Mouse (Mus musculus) intestine, embryonic 16.5 days (tissue): ENCODE measurements at regions not wholly inside any gene's neighbourhood (a gene's known extent, or its start where the extent isn't known, plus 50 kb on each side); places are given as distances from the start of the nearest gene placed in this dataset.

Source experiments
- ATAC-seq: fragments of 200-750 bp; cut with Nextera tagmentation; 2 replicates; pipeline ENCODE4 v1.8.0; 2017; ENCODE audit warnings: moderate TSS enrichment, moderate library complexity
- H3K27ac ChIP-seq: fragments of 300-500 bp; sonication (generic); 2 replicates; pipeline ENCODE4 v1.5.1; 2014; ENCODE audit warnings: mild to moderate bottlenecking, low read length
- H3K27me3 ChIP-seq: fragments of 300-500 bp; sonication (generic); replicated peaks from 2 replicates; pipeline ENCODE4 v1.6.1; 2014; ENCODE audit warnings: low read length, control low read depth, mixed read lengths; ENCODE audit not compliant: control insufficient read depth, insufficient read depth
- H3K36me3 ChIP-seq: fragments of 300-500 bp; sonication (generic); 2 replicates; pipeline ENCODE4 v1.6.1; 2014; ENCODE audit warnings: low read length, control low read depth; ENCODE audit not compliant: control insufficient read depth, insufficient read depth
- H3K4me1 ChIP-seq: fragments of 300-500 bp; sonication (generic); 2 replicates; pipeline ENCODE4 v1.6.1; 2014; ENCODE audit warnings: low read length, control low read depth, mixed read lengths; ENCODE audit not compliant: control insufficient read depth, insufficient read depth
- H3K4me2 ChIP-seq: fragments of 300-500 bp; sonication (generic); 2 replicates; pipeline ENCODE4 v1.6.1; 2014; ENCODE audit warnings: low read depth, low read length, control low read depth
- H3K4me3 ChIP-seq: fragments of 300-500 bp; sonication (generic); 2 replicates; pipeline ENCODE4 v1.5.1; 2014; ENCODE audit warnings: mild to moderate bottlenecking, low read length
- H3K9ac ChIP-seq: fragments of 300-500 bp; sonication (generic); 2 replicates; pipeline ENCODE4 v1.6.1; 2014; ENCODE audit warnings: low read depth, low read length
- H3K9me3 ChIP-seq: fragments of 300-500 bp; sonication (generic); 2 replicates; pipeline ENCODE4 v1.6.1; 2016; ENCODE audit warnings: low read length, control low read depth; ENCODE audit not compliant: control insufficient read depth
- WGBS: fragments of 180-500 bp; shearing (Covaris S2); extraction: QIAGEN DNeasy Blood & Tissue Kit; methylation state at CpG from one replicate; pipeline ENCODE4 v1.1.7; 2014; 5-methylcytosine and 5-hydroxymethylcytosine counted together

DNA sequence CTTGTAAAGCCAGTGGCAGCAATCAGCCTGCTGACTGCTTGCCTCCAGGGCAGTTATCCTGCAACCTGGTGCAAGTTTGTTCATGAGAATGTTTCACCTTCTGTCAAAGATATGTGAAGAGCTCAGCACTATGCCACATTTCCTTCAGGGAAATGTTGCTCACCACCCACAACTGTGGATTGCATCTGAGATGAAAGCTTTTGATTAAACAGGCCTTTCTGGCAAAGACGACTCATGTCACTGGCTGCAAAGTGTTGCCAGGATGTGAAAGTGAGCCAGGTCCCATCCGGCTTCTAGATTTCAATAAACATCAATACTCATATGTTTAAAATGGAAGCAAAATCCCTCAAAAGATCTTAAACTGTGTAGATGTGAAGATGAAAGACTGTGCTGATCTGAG lies 2121.0 kb downstream of the Gm37988 start:
- WGBS = 67% methylated on average over 2 of the region's 2 CpGs
- Histone ChIP-seq H3K9me3 (no peaks in the 10 kb centered on the region), H3K4me1 (no peaks in the 10 kb centered on the region), H3K4me2 (no peak overlapping the region), H3K27me3 (no peaks in the 10 kb centered on the region), H3K36me3 (no peaks in the 10 kb centered on the region), H3K4me3 (no peak overlapping the region), H3K9ac (no peak overlapping the region), H3K27ac (no peak overlapping the region)
- ATAC-seq = no peak

DNA sequence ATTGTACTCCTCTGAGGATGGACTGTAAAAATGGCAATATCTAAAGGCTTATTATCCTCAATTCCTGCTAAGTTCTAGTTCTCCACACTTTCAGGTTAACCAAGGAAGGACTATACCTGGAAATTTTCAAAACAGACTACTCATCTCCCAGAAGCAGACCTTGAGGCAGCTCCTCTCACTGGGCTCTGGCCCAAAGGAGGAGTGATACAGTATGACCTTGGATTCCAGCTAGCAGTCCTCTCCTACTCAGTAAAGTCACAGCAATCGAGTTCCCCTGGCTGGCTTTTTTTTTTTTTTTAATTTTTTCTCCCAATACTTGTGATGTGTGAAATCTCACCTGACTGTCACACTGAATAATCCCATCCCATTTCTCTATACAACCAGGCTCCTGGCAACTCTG lies 2124.2 kb downstream of the Gm37988 start:
- no peak overlapping the region for H3K4me3 ChIP-seq
- no peak overlapping the region for H3K27ac ChIP-seq
- H3K4me2 ChIP-seq = no peak overlapping the region
- H3K36me3 ChIP-seq = no peaks in the 10 kb centered on the region
- ATAC-seq = no peak
- no peaks in the 10 kb centered on the region for H3K4me1 ChIP-seq
- no peaks in the 10 kb centered on the region for H3K9me3 ChIP-seq
- WGBS = 48% methylated on average over 1 of the region's 1 CpGs
- H3K27me3 ChIP-seq = no peaks in the 10 kb centered on the region
- no peak overlapping the region for H3K9ac ChIP-seq

GRCm38 (mm10) chr1:6969838-6970237 lies 2162.1 kb downstream of the Gm37988 start:
- H3K27me3 ChIP-seq = no peaks in the 10 kb centered on the region
- H3K4me3 ChIP-seq = no peak overlapping the region
- no peak for ATAC-seq
- no peaks in the 10 kb centered on the region for H3K9me3 ChIP-seq
- H3K9ac ChIP-seq = no peak overlapping the region
- no peak overlapping the region for H3K27ac ChIP-seq
- H3K4me1 ChIP-seq = no peaks in the 10 kb centered on the region; the same call in 1 of the 2 replicates
- H3K4me2 ChIP-seq = no peak overlapping the region
- 71% methylated on average over 1 of the region's 1 CpGs for WGBS
- no peaks in the 10 kb centered on the region for H3K36me3 ChIP-seq

DNA sequence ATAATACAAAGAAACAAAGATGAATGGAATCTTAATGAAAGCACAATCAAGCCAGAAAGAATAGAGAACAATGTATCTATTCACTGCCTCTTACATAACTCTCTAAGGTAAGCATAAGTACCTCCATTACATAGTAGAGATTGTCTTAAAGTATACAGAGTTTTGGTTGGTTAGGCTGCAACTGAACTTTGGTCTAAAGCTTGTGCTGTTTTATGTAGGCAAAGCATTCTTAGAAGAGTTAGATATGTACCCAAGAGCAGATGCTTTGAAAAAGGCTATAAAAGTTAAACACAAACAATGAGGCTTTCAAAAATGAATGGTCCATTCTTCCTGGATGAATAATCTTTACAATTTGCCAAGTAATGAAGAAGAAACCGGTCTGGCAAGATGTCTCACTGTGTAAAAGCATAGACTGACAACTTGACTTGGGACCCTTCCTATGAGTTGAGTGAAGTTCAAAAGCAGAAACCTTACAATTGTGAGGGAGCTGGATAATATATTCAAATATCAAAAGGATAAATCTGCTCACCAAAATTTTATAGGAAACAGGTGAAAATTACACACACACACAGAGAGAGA lies 2166.1 kb downstream of the Gm37988 start:
- WGBS = 45% methylated on average over 1 of the region's 1 CpGs
- Histone ChIP-seq H3K4me3 (no peak overlapping the region), H3K9me3 (no peaks in the 10 kb centered on the region), H3K27ac (no peak overlapping the region), H3K36me3 (no peaks in the 10 kb centered on the region), H3K9ac (no peak overlapping the region), H3K4me2 (no peak overlapping the region), H3K4me1 (no peaks in the 10 kb centered on the region; the same call in 1 of the 2 replicates), H3K27me3 (no peaks in the 10 kb centered on the region)
- ATAC-seq = peak; percentile 99

- no peak overlapping the region for H3K9ac ChIP-seq
- no peaks in the 10 kb centered on the region for H3K36me3 ChIP-seq
- 71% methylated on average over 1 of the region's 1 CpGs for WGBS
- no peaks in the 10 kb centered on the region for H3K4me1 ChIP-seq
- H3K4me2 ChIP-seq = no peak overlapping the region
- no peak overlapping the region for H3K27ac ChIP-seq
- H3K4me3 ChIP-seq = no peak overlapping the region
- no peaks in the 10 kb centered on the region for H3K27me3 ChIP-seq
- no peaks in the 10 kb centered on the region for H3K9me3 ChIP-seq
- no peak for ATAC-seq
These were observed 2171.9 kb downstream of the Gm37988 start for GRCm38 (mm10) chr1:6979626-6980025.

GRCm38 (mm10) chr1:6984226-6984625 lies 2176.5 kb downstream of the Gm37988 start:
- H3K4me1 ChIP-seq = no peaks in the 10 kb centered on the region
- H3K27me3 ChIP-seq = no peaks in the 10 kb centered on the region
- H3K27ac ChIP-seq = no peak overlapping the region
- H3K4me3 ChIP-seq = no peak overlapping the region
- H3K9me3 ChIP-seq = no peaks in the 10 kb centered on the region
- H3K36me3 ChIP-seq = no peaks in the 10 kb centered on the region
- no peak for ATAC-seq
- no peak overlapping the region for H3K9ac ChIP-seq
- no peak overlapping the region for H3K4me2 ChIP-seq
- 94% methylated on average over 1 of the region's 1 CpGs for WGBS

- ATAC-seq = no peak
- Histone ChIP-seq H3K9ac (no peak overlapping the region), H3K27me3 (no peaks in the 10 kb centered on the region), H3K9me3 (no peaks in the 10 kb centered on the region), H3K4me1 (no peaks in the 10 kb centered on the region), H3K36me3 (no peaks in the 10 kb centered on the region), H3K4me2 (no peak overlapping the region), H3K27ac (no peak overlapping the region), H3K4me3 (no peak overlapping the region)
These were observed 2189.9 kb downstream of the Gm37988 start for GRCm38 (mm10) chr1:6997611-6998010.

DNA sequence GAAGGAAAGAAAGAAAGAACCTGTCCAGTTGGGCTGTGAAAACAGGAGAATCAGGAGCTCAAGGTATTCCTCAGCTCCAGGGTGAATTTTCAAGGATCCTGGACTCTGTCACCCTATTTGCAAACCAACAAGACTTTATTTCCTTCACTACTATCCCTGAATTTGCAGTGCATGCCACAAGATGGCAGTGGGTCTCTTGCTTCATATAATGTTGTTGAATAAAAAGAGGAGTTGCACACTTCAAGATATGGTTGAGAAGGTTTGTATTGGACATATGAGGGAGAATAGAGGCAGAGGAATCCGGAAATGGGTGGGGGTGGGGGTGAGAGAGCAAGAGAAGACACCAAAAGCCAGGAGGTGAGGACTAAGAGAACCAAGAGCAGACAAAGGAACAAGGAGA lies 2202.5 kb downstream of the Gm37988 start:
- WGBS = 29% methylated on average over 1 of the region's 1 CpGs
- no peaks in the 10 kb centered on the region for H3K4me1 ChIP-seq
- no peaks in the 10 kb centered on the region for H3K36me3 ChIP-seq
- no peak overlapping the region for H3K4me3 ChIP-seq
- H3K4me2 ChIP-seq = no peak overlapping the region
- no peak overlapping the region for H3K9ac ChIP-seq
- no peak for ATAC-seq
- no peaks in the 10 kb centered on the region for H3K27me3 ChIP-seq
- no peak overlapping the region for H3K27ac ChIP-seq
- no peaks in the 10 kb centered on the region for H3K9me3 ChIP-seq
